Mouse (Mus musculus): ENCODE data around the gene Asb13. TPM values are rescaled to one million over a fixed set of nuclear protein-coding genes. Genes with fewer than 3 reads are reported as not detected.

Gene Asb13
- polyA plus RNA-seq, 1 experiment from 2014 or later, result 3.4 TPM

DNA sequence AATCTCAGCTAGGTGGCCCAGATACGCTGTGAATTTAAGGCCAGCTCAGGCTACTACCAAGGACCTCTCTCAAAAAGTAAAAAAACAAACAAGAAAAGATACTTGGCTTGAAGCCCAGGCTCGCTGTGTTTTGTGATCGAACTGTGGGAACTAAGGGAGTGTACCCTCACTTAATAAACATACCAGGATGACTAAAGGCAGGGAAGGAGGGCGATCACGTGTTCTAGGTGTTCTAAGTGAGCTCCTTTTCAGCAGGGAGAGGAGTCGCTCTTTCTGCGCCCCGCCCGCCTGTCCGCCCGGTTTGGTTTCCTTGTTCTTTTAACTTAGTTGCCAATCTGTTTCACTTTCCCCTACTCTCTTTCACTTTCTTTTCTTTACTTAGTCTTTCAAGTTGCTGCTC is 3.0 kb downstream of the Asb13 start:
- Histone ChIP-seq H3K4me2 (replicated peaks; ENCODE audit: low read depth) (peak overlapping the region; percentile 55), H3K4me3 (ENCODE audit: low read depth, low read length) (peak overlapping the region; percentile 9; the same call in 1 of the 2 replicates), H3K36me3 (ENCODE audit: control insufficient read depth, insufficient read depth) (no peaks in the 10 kb centered on the region), H3K9me3 (ENCODE audit: control insufficient read depth) (no peaks in the 10 kb centered on the region), H3K27ac (ENCODE audit: low read depth, low read length) (no peak overlapping the region), H3K4me1 (replicated peaks; ENCODE audit: control insufficient read depth, insufficient read depth, low read length) (no peaks in the 10 kb centered on the region), H3K9ac (ENCODE audit: low read depth, low read length) (0 out of 2 replicates have a peak overlapping the region, but pooled peaks have one; percentile 18), H3K27me3 (replicated peaks; ENCODE audit: control insufficient read depth, insufficient read depth, low read length) (no peaks in the 10 kb centered on the region)
- peak; percentile 54 for ATAC-seq
- 25% methylated on average over 11 of the region's 11 CpGs for WGBS
- TF ChIP-seq CTCF (IDR thresholded peaks at IDR 0.05; ENCODE audit: low read depth), result no peak

GRCm38 (mm10) chr13:3642049-3642448 is 8.2 kb downstream of the Asb13 start:
- Histone ChIP-seq H3K36me3 (ENCODE audit: control insufficient read depth, insufficient read depth) (no peaks in the 10 kb centered on the region), H3K27ac (ENCODE audit: low read depth, low read length) (no peak overlapping the region), H3K9me3 (ENCODE audit: control insufficient read depth) (no peaks in the 10 kb centered on the region), H3K4me3 (ENCODE audit: low read depth, low read length) (no peak overlapping the region), H3K4me1 (replicated peaks; ENCODE audit: control insufficient read depth, insufficient read depth, low read length) (no peaks in the 10 kb centered on the region), H3K4me2 (replicated peaks; ENCODE audit: low read depth) (no peak overlapping the region), H3K9ac (ENCODE audit: low read depth, low read length) (no peak overlapping the region), H3K27me3 (replicated peaks; ENCODE audit: control insufficient read depth, insufficient read depth, low read length) (no peaks in the 10 kb centered on the region)
- peak; percentile 67 for ATAC-seq
- WGBS, result 58% methylated on average over 9 of the region's 9 CpGs
- peak; percentile 77 for TF ChIP-seq CTCF (IDR thresholded peaks at IDR 0.05; ENCODE audit: low read depth)

DNA sequence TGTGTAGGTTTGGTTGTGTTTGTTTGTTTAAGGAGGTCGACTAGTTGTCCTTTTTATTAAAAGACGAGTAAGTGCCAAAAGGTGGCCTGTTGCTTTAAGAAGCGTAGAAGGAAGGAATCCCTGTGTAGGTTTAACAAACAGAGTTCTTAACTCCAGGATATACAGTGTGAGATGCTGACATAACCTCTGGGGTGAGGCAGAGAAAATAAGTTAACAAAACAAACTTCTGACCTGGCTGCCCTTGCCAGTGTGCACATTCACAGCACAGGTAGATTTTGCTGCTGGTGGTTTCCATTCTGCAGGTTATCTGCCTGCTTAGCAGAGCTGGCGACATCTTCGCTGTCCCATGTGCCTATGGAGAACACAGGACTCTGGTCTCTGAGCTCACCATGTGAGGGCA is 8.7 kb downstream of the Asb13 start:
- H3K27ac ChIP-seq (ENCODE audit: low read depth, low read length), result no peak overlapping the region
- 75% methylated on average over 5 of the region's 5 CpGs for WGBS

DNA sequence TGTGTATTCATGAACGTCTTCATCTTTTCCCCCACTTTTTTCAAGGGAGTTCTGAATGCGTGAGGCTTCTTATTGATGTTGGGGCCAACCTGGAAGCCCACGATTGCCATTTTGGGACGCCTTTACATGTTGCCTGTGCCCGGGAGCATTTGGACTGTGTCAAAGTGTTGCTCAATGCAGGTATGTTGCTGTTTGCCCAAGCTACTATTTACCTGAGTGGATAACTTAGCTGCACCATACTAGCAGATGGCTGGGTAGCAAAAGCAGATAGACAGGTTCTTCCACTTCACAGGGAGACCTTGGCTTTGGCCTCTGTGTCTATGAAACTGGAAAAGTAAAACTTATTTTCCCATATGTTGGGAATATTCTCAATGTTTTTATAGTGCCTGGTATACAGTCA is 11.0 kb downstream of the Asb13 start:
- Histone ChIP-seq H3K27ac (ENCODE audit: low read depth, low read length) (no peak overlapping the region), H3K4me1 (replicated peaks; ENCODE audit: control insufficient read depth, insufficient read depth, low read length) (no peaks in the 10 kb centered on the region), H3K27me3 (replicated peaks; ENCODE audit: control insufficient read depth, insufficient read depth, low read length) (no peaks in the 10 kb centered on the region), H3K36me3 (ENCODE audit: control insufficient read depth, insufficient read depth) (peaks cover 4% of the 10 kb centered on the region; the same call in 1 of the 2 replicates), H3K4me3 (ENCODE audit: low read depth, low read length) (no peak overlapping the region), H3K4me2 (replicated peaks; ENCODE audit: low read depth) (no peak overlapping the region), H3K9me3 (ENCODE audit: control insufficient read depth) (no peaks in the 10 kb centered on the region), H3K9ac (ENCODE audit: low read depth, low read length) (no peak overlapping the region)
- TF ChIP-seq CTCF (IDR thresholded peaks at IDR 0.05; ENCODE audit: low read depth), result no peak
- 58% methylated on average over 5 of the region's 5 CpGs for WGBS
- ATAC-seq, result peak; percentile 55

More for the DNA sequence above, 8.7 kb downstream of the Asb13 start:
- Histone ChIP-seq H3K36me3 (ENCODE audit: control insufficient read depth, insufficient read depth) (no peaks in the 10 kb centered on the region), H3K27me3 (replicated peaks; ENCODE audit: control insufficient read depth, insufficient read depth, low read length) (no peaks in the 10 kb centered on the region), H3K9ac (ENCODE audit: low read depth, low read length) (no peak overlapping the region), H3K9me3 (ENCODE audit: control insufficient read depth) (no peaks in the 10 kb centered on the region), H3K4me3 (ENCODE audit: low read depth, low read length) (no peak overlapping the region), H3K4me2 (replicated peaks; ENCODE audit: low read depth) (no peak overlapping the region), H3K4me1 (replicated peaks; ENCODE audit: control insufficient read depth, insufficient read depth, low read length) (no peaks in the 10 kb centered on the region)
- ATAC-seq, result no peak
- no peak for TF ChIP-seq CTCF (IDR thresholded peaks at IDR 0.05; ENCODE audit: low read depth)

- WGBS, result 38% methylated on average over 3 of the region's 3 CpGs
These were observed 12.1 kb downstream of the Asb13 start for GRCm38 (mm10) chr13:3645919-3646318.

GRCm38 (mm10) chr13:3646566-3646965 is 12.7 kb downstream of the Asb13 start:
- Histone ChIP-seq H3K4me1 (replicated peaks; ENCODE audit: control insufficient read depth, insufficient read depth, low read length) (no peaks in the 10 kb centered on the region), H3K4me2 (replicated peaks; ENCODE audit: low read depth) (no peak overlapping the region), H3K4me3 (ENCODE audit: low read depth, low read length) (no peak overlapping the region), H3K36me3 (ENCODE audit: control insufficient read depth, insufficient read depth) (peaks cover 6% of the 10 kb centered on the region; the same call in 1 of the 2 replicates), H3K9me3 (ENCODE audit: control insufficient read depth) (no peaks in the 10 kb centered on the region), H3K27me3 (replicated peaks; ENCODE audit: control insufficient read depth, insufficient read depth, low read length) (no peaks in the 10 kb centered on the region), H3K9ac (ENCODE audit: low read depth, low read length) (no peak overlapping the region), H3K27ac (ENCODE audit: low read depth, low read length) (peak overlapping the region; percentile 68)
- WGBS, result 51% methylated on average over 7 of the region's 7 CpGs
- ATAC-seq, result 0 out of 2 replicates have a peak, but pooled peaks have one; percentile 21
- TF ChIP-seq CTCF (IDR thresholded peaks at IDR 0.05; ENCODE audit: low read depth), result no peak

More at GRCm38 (mm10) chr13:3645919-3646318, 12.1 kb downstream of the Asb13 start:
- Histone ChIP-seq H3K9me3 (ENCODE audit: control insufficient read depth) (no peaks in the 10 kb centered on the region), H3K9ac (ENCODE audit: low read depth, low read length) (no peak overlapping the region), H3K4me3 (ENCODE audit: low read depth, low read length) (no peak overlapping the region), H3K27me3 (replicated peaks; ENCODE audit: control insufficient read depth, insufficient read depth, low read length) (no peaks in the 10 kb centered on the region), H3K4me1 (replicated peaks; ENCODE audit: control insufficient read depth, insufficient read depth, low read length) (no peaks in the 10 kb centered on the region), H3K4me2 (replicated peaks; ENCODE audit: low read depth) (peak overlapping the region; percentile 17; the same call in 1 of the 2 replicates), H3K36me3 (ENCODE audit: control insufficient read depth, insufficient read depth) (peaks cover 6% of the 10 kb centered on the region; the same call in 1 of the 2 replicates), H3K27ac (ENCODE audit: low read depth, low read length) (peak overlapping the region; percentile 68)
- no peak for TF ChIP-seq CTCF (IDR thresholded peaks at IDR 0.05; ENCODE audit: low read depth)
- peak; percentile 72 for ATAC-seq
